Mouse (Mus musculus): ENCODE data around the gene Alpl.

DNA sequence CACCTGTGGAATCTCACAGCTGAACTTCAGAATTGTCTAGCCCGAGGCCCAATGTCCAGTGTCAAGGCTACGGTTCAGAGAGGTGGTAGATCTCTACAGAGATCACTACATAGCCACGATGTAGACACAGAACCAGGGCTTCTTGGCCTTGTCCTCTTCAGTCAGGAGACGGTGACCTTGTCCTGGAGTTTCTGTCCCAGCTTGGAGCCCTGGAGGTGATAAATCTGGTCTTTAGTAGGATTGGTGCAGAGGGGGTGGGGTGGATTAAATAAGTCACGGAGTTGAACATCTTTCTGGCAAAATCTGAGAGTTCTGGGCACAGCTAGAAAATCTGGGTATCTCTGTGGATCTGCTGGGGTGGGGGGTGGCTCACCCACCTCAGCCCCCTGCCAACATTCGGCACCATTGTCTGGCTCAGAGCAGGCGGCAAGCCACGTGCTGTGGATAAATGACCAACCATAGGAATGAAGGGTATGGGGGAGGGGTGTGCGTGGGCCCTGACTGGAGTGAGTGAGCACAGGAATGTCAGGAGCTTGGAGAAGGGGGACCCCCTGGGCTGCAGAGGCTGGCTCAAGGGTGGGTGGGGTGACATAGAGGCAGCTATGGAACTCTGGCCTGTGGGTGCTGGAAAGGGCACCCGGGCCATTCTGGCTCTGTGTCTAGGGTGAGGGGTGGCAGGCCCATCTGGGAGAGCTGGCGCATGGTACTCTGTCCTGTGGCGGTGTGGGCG lies 98.9 kb downstream of the Alpl start:
- TF ChIP-seq POLR2A (IDR thresholded peaks at IDR 0.05; ENCODE audit: low read depth, low read length) (no peak), CTCF (conservative IDR thresholded peaks at IDR 0.05 in 1 of 2, IDR thresholded peaks at IDR 0.05 in 1 of 2; ENCODE audit: low read depth in 2 of 2, low read length in 2 of 2) (no peak), RCOR1 (conservative IDR thresholded peaks at IDR 0.05; ENCODE audit: low read depth, low read length) (no peak), SMC3 (IDR thresholded peaks at IDR 0.05; ENCODE audit: low read depth, low read length) (no peak), MAZ (IDR thresholded peaks at IDR 0.05; ENCODE audit: low read depth, low read length) (no peak), EP300 (IDR thresholded peaks at IDR 0.05; ENCODE audit: low read length) (no peak), RAD21 (IDR thresholded peaks at IDR 0.05; ENCODE audit: low read depth, low read length) (no peak), ZNF384 (IDR thresholded peaks at IDR 0.05; ENCODE audit: low read depth, low read length) (no peak), E2F4 (IDR thresholded peaks at IDR 0.05; ENCODE audit: insufficient replicate concordance, low read depth, low read length) (no peak), UBTF (IDR thresholded peaks at IDR 0.05; ENCODE audit: low read depth, low read length) (no peak), KAT2A (IDR thresholded peaks at IDR 0.05; ENCODE audit: insufficient replicate concordance, low read length) (no peak), MAFK (IDR thresholded peaks at IDR 0.05; ENCODE audit: insufficient replicate concordance, low read length) (no peak), ZC3H11A (IDR thresholded peaks at IDR 0.05; ENCODE audit: low read depth, low read length) (no peak), SIN3A (IDR thresholded peaks at IDR 0.05; ENCODE audit: low read length) (no peak)

Data from CH12.LX (cell line).